ENCODE assay signal across 7 mouse cellular contexts in genomic region chr9:20565326-20566030, GRCm38 (mm10). TPM values are rescaled to one million over a fixed set of nuclear protein-coding genes. Genes with fewer than 3 reads are reported as not detected.
A peak's percentile ranks its signal among the peaks of the same experiment; 100 is the strongest.
DNase-seq lines count a peak whose midpoint lies in the region; ATAC-seq and TF ChIP-seq lines count a peak whose summit lies in the region.
"Not testable (repeated sequence)": the region's sequence is repeated elsewhere in the genome, so short reads cannot be mapped to it uniquely, and the experiment has no call there.

No protein-coding gene starts in this region.

- H3K9me3 ChIP-seq in intestine, embryonic 16.5 days (ENCODE audit: control insufficient read depth, low read length); lung, embryonic 14.5 days (ENCODE audit: low read depth, low read length); lung, embryonic 16.5 days (ENCODE audit: control insufficient read depth, low read length): not testable (repeated sequence)

- H3K4me1 ChIP-seq in intestine, embryonic 16.5 days (ENCODE audit: control insufficient read depth, insufficient read depth, low read length); lung, embryonic 14.5 days (ENCODE audit: insufficient read depth); lung, embryonic 16.5 days (replicated peaks; ENCODE audit: control insufficient read depth, insufficient read depth, low read length): not testable (repeated sequence)

- H3K27me3 ChIP-seq in intestine, embryonic 16.5 days (replicated peaks; ENCODE audit: control insufficient read depth, insufficient read depth, low read length); lung, embryonic 14.5 days (ENCODE audit: insufficient read depth, low read length); lung, embryonic 16.5 days (ENCODE audit: control insufficient read depth, insufficient read depth, low read depth, low read length): not testable (repeated sequence)

- not testable (repeated sequence) for H3K4me3 ChIP-seq in intestine, embryonic 16.5 days (ENCODE audit: low read length); lung, embryonic 14.5 days (ENCODE audit: low read depth, low read length); lung, embryonic 16.5 days (ENCODE audit: low read length)

- not testable (repeated sequence) for H3K36me3 ChIP-seq in intestine, embryonic 16.5 days (ENCODE audit: control insufficient read depth, insufficient read depth, low read length); lung, embryonic 14.5 days (ENCODE audit: insufficient read depth); lung, embryonic 16.5 days (ENCODE audit: control insufficient read depth, insufficient read depth, low read length)

- 64% methylated on average over 3 of the region's 3 CpGs for WGBS in intestine, embryonic 16.5 days
- 52% methylated on average over 3 of the region's 3 CpGs for WGBS in lung, embryonic 14.5 days
- 42% methylated on average over 3 of the region's 3 CpGs for WGBS in lung, embryonic 16.5 days

- not testable (repeated sequence) for H3K27ac ChIP-seq in intestine, embryonic 16.5 days (ENCODE audit: low read length); lung, embryonic 14.5 days (ENCODE audit: low read depth)
- H3K27ac ChIP-seq in lung, embryonic 16.5 days (ENCODE audit: low read length) = peak overlapping the region; percentile 47

- H3K4me2 ChIP-seq in intestine, embryonic 16.5 days (ENCODE audit: low read depth, low read length); lung, embryonic 14.5 days; lung, embryonic 16.5 days (ENCODE audit: low read depth, low read length): not testable (repeated sequence)

- DNase-seq in lung, adult 18-20 months = peak; percentile 67 to 75
- DNase-seq in lung, embryonic 14.5 days = peak; percentile 19
- peak; percentile 49 for DNase-seq in lung, postnatal 10 days
- peak; percentile 63 for DNase-seq in lung, postnatal 25 days (ENCODE audit: low spot score)
- peak; percentile 53 to 67 for DNase-seq in lung, postnatal 4 days

- TF ChIP-seq CTCF in lung, embryonic 14.5 days (IDR thresholded peaks at IDR 0.05; ENCODE audit: low read depth) = not testable (repeated sequence)

- H3K9ac ChIP-seq in intestine, embryonic 16.5 days (ENCODE audit: low read depth, low read length); lung, embryonic 14.5 days; lung, embryonic 16.5 days (ENCODE audit: low read length): not testable (repeated sequence)

- peak; percentile 60 for ATAC-seq in intestine, embryonic 16.5 days
- ATAC-seq in lung, embryonic 14.5 days (ENCODE audit: insufficient read depth) = not testable (repeated sequence)
- ATAC-seq in lung, embryonic 16.5 days (ENCODE audit: low read depth) = peak; percentile 90

RNA-seq across cellular contexts. Expression of gene Zfp846, which starts 15.6 kb away (rescaled TPM):
- 10.7 and 11.7 TPM in 2 replicates for polyA plus RNA-seq in intestine, embryonic 16.5 days (2015; fragmentation: Nextera tagmentation; extraction: Ambion mirVana)
- polyA plus RNA-seq in lung, embryonic 14.5 days (2014; fragmentation: Nextera tagmentation; extraction: Ambion mirVana) = 20.5 and 22.1 TPM in 2 replicates
- 18.1 and 21.4 TPM in 2 replicates for polyA plus RNA-seq in lung, embryonic 16.5 days (2015; fragmentation: Nextera tagmentation; extraction: Ambion mirVana)

RNA-seq across cellular contexts. Expression of gene Zfp266, which starts 44.3 kb away (rescaled TPM):
- 44.1 and 49.3 TPM in 2 replicates for polyA plus RNA-seq in intestine, embryonic 16.5 days (2015; fragmentation: Nextera tagmentation; extraction: Ambion mirVana)
- 99.6 and 107 TPM in 2 replicates for polyA plus RNA-seq in lung, embryonic 14.5 days (2014; fragmentation: Nextera tagmentation; extraction: Ambion mirVana)
- polyA plus RNA-seq in lung, embryonic 16.5 days (2015; fragmentation: Nextera tagmentation; extraction: Ambion mirVana) = 113 and 120 TPM in 2 replicates

Comparison
In these comparisons a context has a peak if more than half of its experiments do, and no peak if none do; other contexts are left out.
1. DNase-seq: peak in every context shown above with its lines; median percentile 71 in lung, adult 18-20 months; 63 in lung, postnatal 25 days; 60 in lung, postnatal 4 days; 49 in lung, postnatal 10 days; 19 in lung, embryonic 14.5 days.